Mouse (Mus musculus): ENCODE data around the gene Gm20870. TPM values are rescaled to one million over a fixed set of nuclear protein-coding genes. Genes with fewer than 3 reads are reported as not detected.
"Not testable (repeated sequence)": the region's sequence is repeated elsewhere in the genome, so short reads cannot be mapped to it uniquely, and the experiment has no call there.

Gm20870 gene
- polyA plus RNA-seq (2012; rRNA removed) = not detected in 2 replicates

- not testable (repeated sequence) for DNase-seq (ENCODE audit: low read depth)
Observed at GRCm38 (mm10) chrY:71691743-71692142, at the start of gene Gm20870. TSS of gene Gm20870 (plus strand) at chrY:71692043.

Other genes starting within 250 kb of the Gm20870 start
- gene Gm20869, start 222.6 kb upstream of the Gm20870 start, polyA plus RNA-seq (2012; rRNA removed) = not detected in 2 replicates